10 mouse cellular contexts compared by ENCODE assay signal in genomic region chr13:4032512-4032911, GRCm38 (mm10). TPM values are rescaled to one million over a fixed set of nuclear protein-coding genes. Genes with fewer than 3 reads are reported as not detected.
DNase-seq lines count a peak whose midpoint lies in the region; ATAC-seq lines count a peak whose summit lies in the region.
"Had no signal": no experiment of that assay in that cellular context is flagged by ENCODE, and none has a peak within 500 bp of the region (broad histone marks: within the 10 kb centered on the region; RNA-seq: fewer than 3 reads in every experiment).

No protein-coding gene starts in this region.

- no peak overlapping the region for H3K4me2 ChIP-seq in hindbrain, embryonic 16.5 days (ENCODE audit: low read length)

- ATAC-seq in hindbrain, embryonic 16.5 days = no peak

- peak; percentile 59 to 71 for DNase-seq in heart, adult 18-20 months
- DNase-seq in heart, embryonic 10.5 days (ENCODE audit: low spot score) = no peak
- DNase-seq in 3134 (ENCODE audit: extremely low read depth, insufficient read length, low spot score) = peak; percentile 11
- peak; percentile 29 for DNase-seq in brain, adult 2 months (ENCODE audit: low read depth, low spot score)
- DNase-seq in layer of hippocampus, adult 9-11 months = peak; percentile 4
- no peak for DNase-seq in embryo, embryonic 11 days
- DNase-seq in left cerebral cortex, adult 8-10 months (ENCODE audit: low spot score in 2 of 2) = no peak
- DNase-seq: right cerebral cortex, postnatal 14 days had no signal

- H3K36me3 ChIP-seq in heart, embryonic 10.5 days = no peaks in the 10 kb centered on the region
- H3K36me3 ChIP-seq in hindbrain, embryonic 16.5 days (ENCODE audit: control insufficient read depth, insufficient read depth, low read length) = no peaks in the 10 kb centered on the region
- H3K36me3 ChIP-seq: embryonic facial prominence, embryonic 10.5 days had no signal

- 83% methylated on average over 3 of the region's 3 CpGs for WGBS in heart, embryonic 10.5 days
- WGBS in hindbrain, embryonic 16.5 days = 59% methylated on average over 3 of the region's 3 CpGs

- H3K27ac ChIP-seq in heart, embryonic 10.5 days = no peak overlapping the region
- H3K27ac ChIP-seq in hindbrain, embryonic 16.5 days (ENCODE audit: low read depth, low read length) = no peak overlapping the region
- H3K27ac ChIP-seq: embryonic facial prominence, embryonic 10.5 days had no signal

- no peaks in the 10 kb centered on the region for H3K9me3 ChIP-seq in heart, embryonic 10.5 days
- H3K9me3 ChIP-seq in hindbrain, embryonic 16.5 days (ENCODE audit: control insufficient read depth, low read length) = no peaks in the 10 kb centered on the region
- H3K9me3 ChIP-seq: embryonic facial prominence, embryonic 10.5 days had no signal

- H3K27me3 ChIP-seq in heart, embryonic 10.5 days (ENCODE audit: insufficient read depth, poor library complexity, severe bottlenecking) = no peaks in the 10 kb centered on the region
- no peaks in the 10 kb centered on the region for H3K27me3 ChIP-seq in hindbrain, embryonic 16.5 days (replicated peaks; ENCODE audit: control insufficient read depth, insufficient read depth, low read length)

- no peak overlapping the region for H3K9ac ChIP-seq in hindbrain, embryonic 16.5 days (ENCODE audit: low read depth, low read length)

- no peak overlapping the region for H3K4me3 ChIP-seq in heart, embryonic 10.5 days
- H3K4me3 ChIP-seq in hindbrain, embryonic 16.5 days (ENCODE audit: low read length) = no peak overlapping the region
- H3K4me3 ChIP-seq: embryonic facial prominence, embryonic 10.5 days had no signal

- H3K4me1 ChIP-seq in heart, embryonic 10.5 days = no peaks in the 10 kb centered on the region
- H3K4me1 ChIP-seq in hindbrain, embryonic 16.5 days (ENCODE audit: control insufficient read depth, insufficient read depth, low read depth, low read length) = no peaks in the 10 kb centered on the region
- H3K4me1 ChIP-seq: embryonic facial prominence, embryonic 10.5 days had no signal

RNA-seq across cellular contexts. Expression of gene Akr1c14, which starts 16.3 kb away (rescaled TPM):
- total RNA-seq in heart, adult 18-20 months (2021) = 1 to 10 TPM; 6.8 to 8.6 TPM
- 0.92 and 2.0 TPM in 2 replicates for polyA plus RNA-seq in heart, embryonic 10.5 days (2016; fragmentation: Nextera tagmentation; extraction: Ambion mirVana)
- 1 to 10 TPM; 1.0 to 3.8 (median 2.2) TPM for total RNA-seq in left cerebral cortex, adult 8-10 months (2022)
- polyA plus RNA-seq in hindbrain, embryonic 16.5 days (2015; fragmentation: Nextera tagmentation; extraction: Ambion mirVana) = 0.85 and 1.3 TPM in 2 replicates

Comparison
In these comparisons a context has a peak if more than half of its experiments do, and no peak if none do; other contexts are left out.
1. DNase-seq: peak in heart, adult 18-20 months (2 of 2), 3134 (single experiment), brain, adult 2 months (single experiment) and layer of hippocampus, adult 9-11 months (single experiment); none in heart, embryonic 10.5 days (single experiment), embryo, embryonic 11 days (single experiment) and left cerebral cortex, adult 8-10 months (0 of 2).